Mouse (Mus musculus): ENCODE data around the gene Actl11.

Actl11 gene

DNA sequence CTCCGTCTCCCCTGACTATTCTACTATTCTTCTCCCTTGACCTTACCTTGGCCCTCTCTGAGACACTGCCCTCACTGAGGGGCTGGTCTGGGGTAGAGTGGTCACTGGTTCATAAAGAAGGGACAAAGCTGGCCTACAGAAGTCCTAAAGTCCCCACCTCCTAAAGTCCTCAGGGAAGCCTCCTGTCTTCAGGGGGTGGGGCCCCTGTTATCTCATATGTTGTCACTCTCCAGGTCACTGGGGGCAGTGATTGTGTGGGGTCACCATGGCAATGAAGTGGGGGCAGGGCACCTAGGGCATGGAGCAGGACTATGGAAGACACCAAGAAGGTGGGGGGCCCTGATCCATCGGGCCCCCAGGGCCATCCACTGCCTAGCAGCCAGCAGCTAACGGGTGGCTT, at the start of gene Actl11:
TSS of gene Actl11 (plus strand) at position 301 of the 400 bp plus-strand sequence.
- DNase-seq, result no peak

DNA sequence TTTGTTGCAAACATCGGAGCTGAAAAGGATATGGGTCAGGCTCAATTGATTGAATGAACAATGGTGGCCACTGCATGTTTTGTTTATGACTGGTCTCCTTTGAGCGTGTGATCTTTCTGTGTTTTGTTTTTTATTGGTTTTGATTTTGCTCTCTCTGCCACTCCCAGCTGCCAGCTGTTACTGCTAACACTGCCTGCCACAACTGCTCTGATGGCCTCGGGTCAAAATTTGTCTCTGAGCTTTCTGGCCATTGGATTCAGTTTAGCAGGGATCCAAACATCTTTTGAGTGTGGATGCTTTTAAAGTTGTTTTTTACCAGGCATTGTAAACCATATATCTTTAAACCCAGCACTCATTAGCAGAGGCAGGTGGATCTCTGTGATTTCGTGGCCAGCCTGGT, 47.9 kb upstream of the Actl11 start:
- no peak for DNase-seq

DNA sequence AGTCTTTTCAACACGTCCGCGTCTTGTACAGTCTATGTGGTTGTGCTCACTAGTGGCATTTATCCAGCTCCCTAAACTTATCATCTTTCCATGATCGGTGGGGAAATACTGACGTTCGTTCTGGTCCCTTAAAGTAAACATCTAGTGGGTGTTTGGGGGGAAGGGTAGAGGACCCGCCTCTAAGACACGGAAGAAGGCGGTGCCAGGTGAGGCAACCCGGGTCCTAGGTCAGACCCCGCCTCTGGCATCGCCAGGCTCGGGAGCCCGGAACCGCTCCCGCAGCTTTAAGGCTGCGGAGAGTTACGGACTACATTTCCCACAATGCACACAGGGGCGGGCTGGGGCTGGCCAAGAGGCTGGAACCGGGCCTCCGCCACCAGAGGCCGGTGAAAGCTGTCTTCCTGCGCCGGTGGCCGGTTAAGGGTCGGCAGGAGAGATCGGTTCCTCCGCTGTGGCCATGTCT, 40.4 kb upstream of the Actl11 start, which contains the start of gene Mon1a:
TSS of gene Mon1a (plus strand) at position 348 of the 463 bp plus-strand sequence.
- DNase-seq, result peak; percentile 92

DNA sequence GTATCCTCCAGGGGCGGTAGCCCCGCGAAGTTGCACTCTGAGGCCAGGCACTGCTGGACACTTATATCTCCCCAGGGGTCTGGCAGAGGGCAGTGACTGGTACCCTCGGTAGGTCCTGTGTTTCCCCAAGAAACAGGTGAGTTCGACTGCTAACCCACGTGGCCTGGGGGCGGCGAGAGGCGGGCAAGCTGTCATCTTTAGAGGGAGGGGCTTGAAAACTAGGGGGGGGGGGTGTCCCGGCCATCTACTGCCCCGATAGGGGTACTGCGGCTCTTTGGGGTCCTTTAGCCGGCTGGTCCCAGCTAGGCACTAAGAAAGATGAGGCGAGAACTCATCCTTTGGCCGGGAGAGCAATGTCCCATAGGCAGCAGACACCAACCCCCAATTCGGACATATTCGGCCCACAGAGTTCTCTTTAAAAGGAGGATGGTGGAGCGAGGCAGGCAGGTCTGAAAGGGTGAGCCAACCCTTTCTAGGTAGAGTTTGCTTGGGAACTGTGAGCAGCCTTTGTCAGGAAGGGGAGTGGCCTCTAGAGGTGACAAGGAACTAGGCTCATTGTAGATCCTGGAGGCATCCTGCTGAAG, 39.9 kb upstream of the Actl11 start:
- peak; percentile 34 for DNase-seq

- DNase-seq, result no peak
Measured at GRCm38 (mm10) chr9:107890260-107890659, 38.0 kb upstream of the Actl11 start.

DNA sequence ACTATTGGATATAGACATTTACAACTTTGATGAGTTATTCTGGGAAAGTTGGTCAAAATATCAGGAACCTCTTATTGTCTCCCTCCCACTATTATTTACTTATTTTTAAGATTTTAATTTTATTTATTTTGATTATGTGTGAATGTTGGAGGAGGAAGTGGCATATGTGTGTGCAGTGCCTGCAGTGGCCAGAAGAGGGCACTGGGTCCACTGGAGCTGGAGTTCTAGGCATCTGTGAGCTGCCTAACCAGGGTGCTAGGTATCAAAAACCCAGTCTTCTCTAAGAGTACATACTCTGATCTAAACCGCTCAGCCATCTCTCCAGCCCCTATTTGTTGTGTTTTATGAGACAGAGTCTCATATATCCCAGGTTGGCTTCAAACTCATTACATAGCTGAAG, 37.2 kb upstream of the Actl11 start:
- peak; percentile 32 for DNase-seq

GRCm38 (mm10) chr9:107898563-107898962, 29.7 kb upstream of the Actl11 start:
- DNase-seq, result no peak

- no peak for DNase-seq
Measured at GRCm38 (mm10) chr9:107899855-107900254, 28.4 kb upstream of the Actl11 start.

DNA sequence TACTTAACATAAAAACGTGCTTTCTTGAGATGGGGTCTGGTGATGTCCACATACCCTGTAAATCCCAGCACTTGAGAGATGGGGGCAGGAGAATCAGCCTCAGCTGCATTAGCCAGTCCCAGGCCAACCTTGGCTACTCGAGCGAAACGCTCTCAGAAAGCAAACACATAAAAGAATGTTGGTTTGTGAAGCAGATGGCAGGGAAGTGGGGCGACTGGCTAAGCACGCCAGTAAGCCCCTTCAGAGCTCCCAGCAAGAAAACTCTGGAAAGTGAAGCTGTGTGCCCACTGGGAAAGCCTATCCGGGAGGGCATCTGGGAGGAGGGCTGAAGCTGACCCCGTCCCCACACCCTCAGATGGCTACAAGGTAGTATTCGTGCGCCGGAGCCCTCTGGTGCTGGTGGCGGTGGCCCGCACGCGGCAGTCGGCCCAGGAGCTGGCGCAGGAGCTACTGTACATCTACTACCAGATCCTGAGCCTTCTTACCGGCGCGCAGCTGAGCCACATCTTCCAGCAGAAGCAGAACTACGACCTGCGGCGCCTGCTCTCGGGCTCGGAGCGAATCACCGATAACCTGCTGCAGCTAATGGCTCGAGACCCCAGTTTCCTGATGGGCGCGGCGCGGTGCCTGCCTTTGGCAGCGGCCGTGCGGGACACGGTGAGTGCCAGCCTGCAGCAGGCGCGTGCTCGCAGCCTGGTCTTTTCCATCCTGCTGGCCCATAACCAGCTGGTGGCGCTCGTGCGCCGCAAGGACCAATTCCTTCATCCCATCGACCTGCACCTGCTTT, 27.2 kb upstream of the Actl11 start:
- peak; percentile 80 for DNase-seq

GRCm38 (mm10) chr9:107901627-107901914, 26.7 kb upstream of the Actl11 start:
- no peak for DNase-seq

- DNase-seq, result peak; percentile 92
Measured at GRCm38 (mm10) chr9:107904726-107905125, 23.5 kb upstream of the Actl11 start.

DNA sequence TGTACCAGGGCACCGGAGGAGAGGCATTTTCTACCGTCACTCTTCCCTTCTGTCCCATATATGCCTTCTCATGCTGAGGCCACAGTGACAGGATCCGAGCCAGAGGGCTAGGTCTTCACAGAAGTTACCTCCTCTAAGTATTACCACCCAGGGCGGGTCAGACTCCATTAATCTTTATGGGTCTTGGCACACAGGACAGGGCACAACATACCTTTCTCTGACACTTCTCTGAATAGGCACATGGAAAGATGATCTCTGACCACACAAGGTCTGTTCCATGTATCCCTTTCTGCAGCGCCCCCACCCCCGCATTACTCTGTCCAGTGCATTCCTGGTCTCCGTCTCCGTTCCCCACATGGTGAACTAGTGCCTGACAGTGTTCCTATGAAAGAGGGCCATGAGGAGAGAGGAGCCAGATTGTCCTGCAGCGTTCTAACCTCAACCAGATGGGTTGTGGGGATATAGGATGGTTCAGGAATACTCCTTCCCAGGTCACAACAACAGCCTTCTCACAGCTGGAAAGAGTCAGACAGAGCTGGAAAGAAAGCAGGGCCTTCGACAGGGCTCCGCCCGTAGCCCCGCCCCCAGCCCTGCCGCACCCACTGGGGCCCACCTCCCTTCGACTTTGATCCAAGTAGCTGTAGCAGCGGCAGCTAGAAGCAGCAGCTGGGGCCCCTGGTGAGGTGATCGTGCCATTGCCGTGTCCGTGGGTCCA, 21.9 kb upstream of the Actl11 start, which contains the start of gene Mst1r:
TSS of gene Mst1r (plus strand) at position 622 of the 715 bp plus-strand sequence.
- peak; percentile 90 for DNase-seq

DNA sequence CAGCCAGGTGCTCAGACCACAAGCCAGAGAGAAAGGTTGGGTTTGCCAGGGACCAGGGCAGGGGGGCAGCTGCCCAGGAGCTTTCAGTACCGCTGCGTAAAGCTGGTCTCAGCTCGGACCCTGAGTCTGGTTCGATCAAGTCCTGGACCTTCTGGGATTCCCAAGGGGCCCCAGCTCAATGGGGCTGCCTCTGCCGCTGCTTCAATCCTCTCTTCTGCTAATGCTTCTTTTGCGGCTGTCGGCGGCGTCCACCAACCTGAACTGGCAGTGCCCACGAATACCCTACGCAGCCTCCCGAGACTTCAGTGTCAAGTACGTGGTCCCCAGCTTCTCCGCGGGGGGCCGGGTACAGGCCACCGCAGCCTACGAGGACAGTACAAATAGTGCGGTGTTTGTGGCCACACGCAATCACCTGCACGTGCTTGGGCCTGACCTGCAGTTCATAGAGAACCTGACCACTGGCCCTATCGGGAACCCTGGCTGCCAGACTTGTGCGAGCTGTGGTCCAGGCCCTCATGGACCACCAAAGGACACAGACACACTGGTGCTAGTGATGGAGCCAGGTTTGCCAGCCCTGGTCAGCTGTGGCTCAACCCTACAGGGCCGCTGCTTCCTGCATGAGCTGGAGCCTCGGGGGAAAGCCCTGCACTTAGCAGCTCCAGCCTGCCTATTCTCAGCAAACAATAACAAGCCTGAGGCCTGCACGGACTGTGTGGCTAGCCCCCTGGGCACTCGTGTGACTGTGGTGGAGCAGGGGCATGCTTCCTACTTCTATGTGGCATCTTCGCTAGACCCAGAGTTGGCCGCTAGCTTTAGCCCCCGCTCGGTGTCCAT, 21.1 kb upstream of the Actl11 start:
- no peak for DNase-seq

DNA sequence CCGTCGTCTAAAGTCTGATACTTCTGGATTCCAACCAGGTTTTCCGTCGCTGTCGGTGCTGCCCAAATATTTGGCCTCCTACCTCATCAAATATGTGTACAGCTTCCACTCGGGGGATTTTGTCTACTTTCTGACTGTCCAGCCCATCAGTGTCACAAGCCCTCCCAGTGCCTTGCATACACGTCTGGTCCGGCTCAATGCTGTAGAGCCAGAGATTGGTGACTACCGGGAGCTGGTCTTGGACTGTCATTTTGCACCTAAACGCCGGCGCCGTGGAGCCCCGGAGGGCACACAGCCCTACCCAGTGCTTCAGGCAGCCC, 20.5 kb upstream of the Actl11 start:
- DNase-seq, result no peak

- no peak for DNase-seq
Measured at GRCm38 (mm10) chr9:107908410-107909158, 19.7 kb upstream of the Actl11 start.

DNA sequence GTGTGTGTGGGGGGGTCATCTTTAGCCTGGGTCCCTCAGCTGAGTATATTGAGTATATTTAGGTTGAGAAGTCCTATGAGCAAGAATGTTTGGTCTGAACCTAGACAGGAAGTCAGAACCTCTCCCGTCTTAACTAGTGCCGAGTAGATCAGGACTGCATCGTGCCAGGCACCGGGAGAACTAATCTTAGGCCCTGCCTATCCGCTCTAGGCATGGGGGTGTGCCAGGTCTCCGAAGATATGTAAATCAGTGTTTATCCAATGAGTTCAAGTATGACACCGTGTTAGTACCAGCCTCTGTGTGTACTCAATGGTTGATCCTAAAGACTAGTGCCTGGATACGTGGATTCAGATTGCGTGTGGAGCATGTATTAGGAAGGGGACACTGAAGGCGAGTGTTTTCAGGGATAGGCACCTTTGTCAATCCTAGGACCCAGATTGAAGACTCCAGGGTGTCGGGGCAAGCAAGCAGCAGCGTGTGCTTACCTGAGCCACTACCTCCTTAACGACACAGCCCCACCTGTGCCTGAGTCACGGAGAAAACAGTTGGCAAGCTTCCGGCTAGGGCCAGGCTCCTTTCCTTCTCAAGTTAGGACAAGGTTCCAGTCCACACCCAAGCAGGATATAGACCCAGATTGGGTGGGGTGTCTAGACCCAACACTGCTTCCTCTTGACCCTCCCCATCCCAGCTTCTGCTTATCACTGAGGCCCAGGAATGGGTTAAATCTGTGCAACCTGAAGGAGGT, 18.1 kb upstream of the Actl11 start:
- no peak for DNase-seq

- no peak for DNase-seq
Measured at GRCm38 (mm10) chr9:107914764-107915420, 13.4 kb upstream of the Actl11 start.

DNA sequence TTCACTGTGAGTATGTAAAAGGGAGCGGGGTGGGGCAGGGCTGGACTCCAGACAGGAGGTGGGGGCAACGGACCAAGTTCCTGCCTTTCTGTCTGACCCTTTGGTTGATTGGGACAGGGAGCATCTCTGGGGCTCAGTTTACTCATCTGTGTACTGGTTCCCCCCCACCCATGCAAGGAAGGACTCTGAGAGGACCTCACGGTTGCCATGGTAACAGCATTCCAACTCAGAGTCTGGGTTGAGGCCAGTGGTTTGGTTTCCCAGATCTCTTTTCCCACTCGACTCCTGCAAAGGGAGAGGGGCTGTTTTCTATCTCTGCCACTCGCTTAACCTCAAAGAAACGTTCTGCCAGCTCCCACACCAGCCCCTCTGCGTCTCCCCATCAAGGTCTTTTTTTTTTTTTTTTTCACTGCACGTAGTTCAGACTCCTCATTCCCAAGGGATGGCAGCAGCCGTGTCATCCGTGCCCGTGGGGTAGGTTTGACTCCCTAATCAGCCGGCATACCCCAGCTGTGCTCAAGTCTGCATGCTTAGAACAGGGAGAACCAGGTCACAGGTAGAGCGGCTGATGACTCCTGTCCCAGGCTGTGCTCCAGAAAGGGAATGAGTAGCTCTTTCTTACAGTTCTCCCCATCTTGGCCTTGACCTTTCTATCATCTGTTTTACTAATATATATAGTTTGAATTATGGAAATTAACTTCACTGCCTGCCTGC, 10.2 kb upstream of the Actl11 start:
- DNase-seq, result peak; percentile 37

- no peak for DNase-seq
Measured at GRCm38 (mm10) chr9:107918884-107919283, 9.4 kb upstream of the Actl11 start.

- DNase-seq, result no peak
Measured at GRCm38 (mm10) chr9:107919441-107919840, 8.8 kb upstream of the Actl11 start.

All from kidney, postnatal 10 days (tissue).